Mouse (Mus musculus): ENCODE data around the gene Il9r.

The Il9r gene

GRCm38 (mm10) chr11:32159176-32159575, 40.9 kb downstream of the Il9r start:
- no peak for DNase-seq (ENCODE audit: low spot score)

GRCm38 (mm10) chr11:32157791-32158594, 42.1 kb downstream of the Il9r start:
- no peak for DNase-seq (ENCODE audit: low spot score)

- no peak for DNase-seq (ENCODE audit: low spot score)
These were observed 43.0 kb downstream of the Il9r start for GRCm38 (mm10) chr11:32156854-32157630.

GRCm38 (mm10) chr11:32153216-32153615, 46.9 kb downstream of the Il9r start:
- no peak for DNase-seq (ENCODE audit: low spot score)

- no peak for DNase-seq (ENCODE audit: low spot score)
These were observed 47.3 kb downstream of the Il9r start for GRCm38 (mm10) chr11:32152814-32153213.

- DNase-seq (ENCODE audit: low spot score): no peak
These were observed 48.8 kb downstream of the Il9r start for GRCm38 (mm10) chr11:32151243-32151642.

- DNase-seq (ENCODE audit: low spot score): no peak
These were observed 50.5 kb downstream of the Il9r start for GRCm38 (mm10) chr11:32149605-32150004.

GRCm38 (mm10) chr11:32142771-32143170, 57.3 kb downstream of the Il9r start:
- DNase-seq (ENCODE audit: low spot score): no peak

- DNase-seq (ENCODE audit: low spot score): no peak
These were observed 58.2 kb downstream of the Il9r start for GRCm38 (mm10) chr11:32141627-32142586.

- DNase-seq (ENCODE audit: low spot score): peak; percentile 47
These were observed 59.0 kb downstream of the Il9r start for GRCm38 (mm10) chr11:32141034-32141433.

- DNase-seq (ENCODE audit: low spot score): no peak
These were observed 60.5 kb downstream of the Il9r start for GRCm38 (mm10) chr11:32139528-32139961.

- no peak for DNase-seq (ENCODE audit: low spot score)
These were observed 61.5 kb downstream of the Il9r start for GRCm38 (mm10) chr11:32138614-32138964.

GRCm38 (mm10) chr11:32137719-32138613, 62.1 kb downstream of the Il9r start:
- no peak for DNase-seq (ENCODE audit: low spot score)

All from adipocyte (in vitro differentiated cells).